ENCODE assay signal across 8 mouse cellular contexts in the genomic region with DNA sequence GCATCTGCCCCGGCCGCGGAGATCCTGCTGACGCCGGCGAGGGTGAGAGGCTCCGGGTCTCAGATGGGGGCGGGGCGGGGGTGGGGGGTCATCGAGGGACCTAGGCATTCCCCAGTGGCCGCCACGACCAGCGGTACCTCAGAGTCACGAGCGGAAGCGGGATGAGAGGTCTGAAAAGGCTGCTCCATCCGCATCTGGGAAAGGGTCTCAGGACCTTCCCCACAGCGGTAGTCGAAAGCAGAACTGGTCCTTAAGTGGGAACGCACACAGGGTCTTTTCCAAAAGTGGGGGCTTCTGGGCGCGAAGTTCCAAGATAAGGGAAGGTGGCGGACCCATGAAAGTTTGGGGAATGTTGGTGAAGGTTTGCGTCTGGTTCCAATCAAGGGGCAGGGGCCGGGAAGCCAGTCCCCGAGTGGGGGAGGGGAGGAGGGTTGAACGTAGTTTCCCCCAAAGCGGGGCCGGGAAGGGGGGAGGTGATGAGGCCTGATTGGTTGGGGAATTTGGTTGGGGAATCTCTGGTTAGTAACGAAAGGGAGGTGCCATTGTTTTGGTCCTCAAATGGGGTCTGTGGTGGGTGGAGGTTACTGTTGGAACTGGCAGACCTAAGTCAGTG. TPM values are rescaled to one million over a fixed set of nuclear protein-coding genes. Genes with fewer than 3 reads are reported as not detected.
A peak's percentile ranks its signal among the peaks of the same experiment; 100 is the strongest.
DNase-seq lines count a peak whose midpoint lies in the region; ATAC-seq and TF ChIP-seq lines count a peak whose summit lies in the region.

No protein-coding gene starts in this region.

- DNase-seq in kidney, adult 2 months: peak; percentile 19
- no peak for DNase-seq in kidney, adult 18-20 months
- peak; percentile 80 for DNase-seq in R1 (ENCODE audit: low read depth, low spot score)
- DNase-seq in embryo, embryonic 10.5 days (ENCODE audit: low spot score): peak; percentile 93
- DNase-seq in heart, postnatal 10 days: peak; percentile 52 to 65
- DNase-seq in thymus, postnatal 10 days (ENCODE audit: low spot score in 2 of 2): peak; percentile 37 to 43

- no peak for TF ChIP-seq POLR2A in kidney, adult 2 months (IDR thresholded peaks at IDR 0.05; ENCODE audit: low read depth, low read length)

- peak overlapping the region; percentile 87 for H3K4me3 ChIP-seq in kidney, adult 2 months (ENCODE audit: insufficient read depth, low read depth, low read length)
- H3K4me3 ChIP-seq in limb, embryonic 13.5 days: peak overlapping the region; percentile 84
- peak overlapping the region; percentile 85 for H3K4me3 ChIP-seq in midbrain, embryonic 12.5 days

- no peaks in the 10 kb centered on the region for H3K27me3 ChIP-seq in kidney, adult 2 months (replicated peaks; ENCODE audit: control insufficient read depth, insufficient read depth, low read length)
- no peaks in the 10 kb centered on the region for H3K27me3 ChIP-seq in limb, embryonic 13.5 days
- H3K27me3 ChIP-seq in midbrain, embryonic 12.5 days: no peaks in the 10 kb centered on the region

- H3K9ac ChIP-seq in limb, embryonic 13.5 days: peak overlapping the region; percentile 85
- H3K9ac ChIP-seq in midbrain, embryonic 12.5 days (replicated peaks): peak overlapping the region; percentile 87

- H3K27ac ChIP-seq in kidney, adult 2 months (ENCODE audit: insufficient read depth, low read depth, low read length): no peak overlapping the region
- H3K27ac ChIP-seq in limb, embryonic 13.5 days: peak overlapping the region; percentile 93
- H3K27ac ChIP-seq in midbrain, embryonic 12.5 days (replicated peaks): peak overlapping the region; percentile 90

- intact Hi-C loops in heart, postnatal 10 days (cut with DNase I): loop anchor here (2.0 kb wide), 1 partner anchor 42 kb away; no protein-coding TSS in a partner anchor

- peaks cover 2% of the 10 kb centered on the region; the same call in 1 of the 2 replicates for H3K4me1 ChIP-seq in kidney, adult 2 months (ENCODE audit: control insufficient read depth, insufficient read depth, low read length)
- peaks cover 50% of the 10 kb centered on the region for H3K4me1 ChIP-seq in limb, embryonic 13.5 days
- peaks cover 52% of the 10 kb centered on the region for H3K4me1 ChIP-seq in midbrain, embryonic 12.5 days

- peaks cover 3% of the 10 kb centered on the region; the same call in 1 of the 2 replicates for H3K9me3 ChIP-seq in limb, embryonic 13.5 days
- H3K9me3 ChIP-seq in midbrain, embryonic 12.5 days: no peaks in the 10 kb centered on the region

- H3K4me2 ChIP-seq in limb, embryonic 13.5 days (replicated peaks): peak overlapping the region; percentile 79
- peak overlapping the region; percentile 85 for H3K4me2 ChIP-seq in midbrain, embryonic 12.5 days (replicated peaks)

- no peaks in the 10 kb centered on the region for H3K36me3 ChIP-seq in kidney, adult 2 months (ENCODE audit: control insufficient read depth, insufficient read depth, low read length)
- no peaks in the 10 kb centered on the region for H3K36me3 ChIP-seq in limb, embryonic 13.5 days
- no peaks in the 10 kb centered on the region for H3K36me3 ChIP-seq in midbrain, embryonic 12.5 days

- no peak for TF ChIP-seq CTCF in kidney, adult 2 months (conservative IDR thresholded peaks at IDR 0.05; ENCODE audit: insufficient read depth, insufficient read length, low read depth, low read length)

- ATAC-seq in limb, embryonic 13.5 days (ENCODE audit: low FRiP score, low read depth): peak; percentile 58
- ATAC-seq in midbrain, embryonic 12.5 days (ENCODE audit: low FRiP score, low read depth): peak; percentile 57

- WGBS in kidney, adult 2 months: under 1% methylated on average over 30 of the region's 30 CpGs
- 0% methylated on average over 30 of the region's 30 CpGs for WGBS in limb, embryonic 13.5 days
- 2% methylated on average over 30 of the region's 30 CpGs for WGBS in midbrain, embryonic 12.5 days

RNA-seq across cellular contexts. Expression of a gene that starts 0.8 kb away (rescaled TPM):
- polyA plus RNA-seq in kidney, adult 2 months (2012; rRNA removed): 166 and 198 TPM in 2 replicates
- 100 to 1,000 TPM in 1 of 2 experiments, 10 to 100 TPM in 1; 96.4 to 109 TPM for total RNA-seq in heart, postnatal 10 days (2021)
- 289 and 290 TPM in 2 replicates for polyA plus RNA-seq in limb, embryonic 13.5 days (2015; fragmentation: Nextera tagmentation; extraction: Ambion mirVana)
- 146 and 163 TPM in 2 replicates for polyA plus RNA-seq in midbrain, embryonic 12.5 days (2016; fragmentation: Nextera tagmentation; extraction: Ambion mirVana)

RNA-seq across cellular contexts. Expression of a gene that starts 33.4 kb away (rescaled TPM):
- 0.06 and 0.12 TPM in 2 replicates for polyA plus RNA-seq in kidney, adult 2 months (2012; rRNA removed)
- under 1 TPM in 1 of 2 experiments, not detected in 1; 0.17 TPM for total RNA-seq in heart, postnatal 10 days (2021)
- 0.56 and 0.77 TPM in 2 replicates for polyA plus RNA-seq in limb, embryonic 13.5 days (2015; fragmentation: Nextera tagmentation; extraction: Ambion mirVana)
- 2.4 and 3.0 TPM in 2 replicates for polyA plus RNA-seq in midbrain, embryonic 12.5 days (2016; fragmentation: Nextera tagmentation; extraction: Ambion mirVana)
